Mouse (Mus musculus) kidney, embryonic 15.5 days (tissue): ENCODE results near the gene Rtn3. TPM values are rescaled to one million over a fixed set of nuclear protein-coding genes. Genes with fewer than 3 reads are reported as not detected.

Source experiments
- ATAC-seq: fragments of 200-750 bp; cut with Nextera tagmentation; replicated peaks from 2 replicates; pipeline ENCODE4 v1.8.0; 2017; ENCODE audit warnings: moderate TSS enrichment; ENCODE audit not compliant: low FRiP score
- H3K27ac ChIP-seq: fragments of 300-500 bp; sonication (generic); 2 replicates; pipeline ENCODE4 v1.5.1; 2015; ENCODE audit warnings: mild to moderate bottlenecking, inconsistent platforms
- H3K27me3 ChIP-seq: fragments of 300-500 bp; sonication (generic); 2 replicates; pipeline ENCODE4 v1.6.1; 2015; ENCODE audit warnings: inconsistent platforms
- H3K36me3 ChIP-seq: fragments of 300-500 bp; sonication (generic); 2 replicates; pipeline ENCODE4 v1.6.1; 2015; ENCODE audit warnings: inconsistent platforms
- H3K4me1 ChIP-seq: fragments of 300-500 bp; sonication (generic); 2 replicates; pipeline ENCODE4 v1.6.1; 2015; ENCODE audit warnings: inconsistent platforms
- H3K4me2 ChIP-seq: fragments of 300-500 bp; sonication (generic); 2 replicates; pipeline ENCODE4 v1.6.1; 2015; ENCODE audit warnings: moderate library complexity, mild to moderate bottlenecking, inconsistent platforms
- H3K4me3 ChIP-seq: fragments of 300-500 bp; sonication (generic); replicated peaks from 2 replicates; pipeline ENCODE4 v1.5.1; 2015; ENCODE audit warnings: mild to moderate bottlenecking, inconsistent platforms
- H3K9ac ChIP-seq: fragments of 300-500 bp; sonication (generic); 2 replicates; pipeline ENCODE4 v1.6.1; 2015; ENCODE audit warnings: mild to moderate bottlenecking, inconsistent platforms
- H3K9me3 ChIP-seq: fragments of 300-500 bp; sonication (generic); replicated peaks from 2 replicates; pipeline ENCODE4 v1.6.1; 2016; ENCODE audit warnings: inconsistent platforms
- WGBS: fragments of 180-500 bp; shearing (Covaris S2); methylation state at CpG from one replicate; pipeline ENCODE4 v1.1.7; 2015; ENCODE audit warnings: mixed read lengths; 5-methylcytosine and 5-hydroxymethylcytosine counted together
- polyA plus RNA-seq: library from polyadenylated mRNA; unstranded; fragments of >200 nt; fragmentation: Nextera tagmentation; extraction: Ambion mirVana; gene quantifications from 2 replicates; pipeline ENCODE4 v1.2.1, GENCODE M21; 2015

Rtn3 gene
- polyA plus RNA-seq, 1 experiment from 2014 or later, result 157 TPM

- H3K4me2 ChIP-seq, result peak overlapping the region; percentile 76
- ATAC-seq, result no peak
These were observed 849 bp downstream of the Rtn3 start for GRCm38 (mm10) chr19:7482266-7482598.

GRCm38 (mm10) chr19:7481541-7482265 is 1.4 kb downstream of the Rtn3 start:
- no peaks in the 10 kb centered on the region for H3K36me3 ChIP-seq
- peak overlapping the region; percentile 98 for H3K9ac ChIP-seq
- H3K27ac ChIP-seq, result peak overlapping the region; percentile 74
- peak overlapping the region; percentile 76 for H3K4me2 ChIP-seq
- ATAC-seq, result no peak
- H3K4me3 ChIP-seq, result peak overlapping the region; percentile 98
- no peaks in the 10 kb centered on the region for H3K9me3 ChIP-seq
- no peaks in the 10 kb centered on the region for H3K27me3 ChIP-seq
- WGBS, result 8% methylated on average over 12 of the region's 12 CpGs
- H3K4me1 ChIP-seq, result peaks cover 20% of the 10 kb centered on the region

More at GRCm38 (mm10) chr19:7482266-7482598, 849 bp downstream of the Rtn3 start:
- under 1% methylated on average over 7 of the region's 7 CpGs for WGBS
- no peaks in the 10 kb centered on the region for H3K36me3 ChIP-seq
- peak overlapping the region; percentile 98 for H3K9ac ChIP-seq
- no peaks in the 10 kb centered on the region for H3K9me3 ChIP-seq
- H3K27ac ChIP-seq, result peak overlapping the region; percentile 100
- H3K4me3 ChIP-seq, result peak overlapping the region; percentile 98
- no peaks in the 10 kb centered on the region for H3K27me3 ChIP-seq
- peaks cover 20% of the 10 kb centered on the region for H3K4me1 ChIP-seq

DNA sequence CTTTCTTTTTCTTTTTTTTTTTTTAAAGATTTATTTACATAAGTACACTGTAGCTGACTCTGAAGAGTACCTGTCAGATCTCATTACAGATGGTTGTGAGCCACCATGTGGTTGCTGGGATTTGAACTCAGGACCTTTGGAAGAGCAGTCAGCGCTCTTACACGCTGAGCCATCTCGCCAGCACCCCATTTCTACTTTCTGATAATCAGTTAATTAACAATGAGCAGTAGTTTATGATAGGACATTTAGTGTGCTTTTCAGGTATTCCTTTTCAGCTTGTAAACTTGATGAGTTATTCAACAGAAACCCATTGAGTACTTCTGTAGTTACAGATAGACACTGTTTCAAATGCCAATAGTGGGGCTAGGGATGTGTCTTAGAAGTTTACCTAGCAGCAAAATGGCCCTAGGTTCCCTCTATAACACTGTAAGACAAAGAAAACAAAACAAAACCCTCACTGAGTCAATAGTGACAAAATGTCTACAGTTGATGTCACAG is 3.3 kb downstream of the Rtn3 start:
- H3K4me1 ChIP-seq, result peaks cover 20% of the 10 kb centered on the region
- no peak overlapping the region for H3K9ac ChIP-seq
- no peak overlapping the region for H3K27ac ChIP-seq
- no peaks in the 10 kb centered on the region for H3K9me3 ChIP-seq
- 94% methylated on average over 3 of the region's 3 CpGs for WGBS
- H3K4me3 ChIP-seq, result no peak overlapping the region
- no peak overlapping the region for H3K4me2 ChIP-seq
- ATAC-seq, result no peak
- 0 out of 2 replicates have a peak, but pooled peaks cover under 1% of the 10 kb centered on the region for H3K36me3 ChIP-seq
- H3K27me3 ChIP-seq, result no peaks in the 10 kb centered on the region

GRCm38 (mm10) chr19:7470643-7471042 is 12.4 kb downstream of the Rtn3 start:
- no peaks in the 10 kb centered on the region for H3K4me1 ChIP-seq
- H3K4me2 ChIP-seq, result no peak overlapping the region
- ATAC-seq, result no peak
- no peaks in the 10 kb centered on the region for H3K9me3 ChIP-seq
- H3K27me3 ChIP-seq, result no peaks in the 10 kb centered on the region
- no peak overlapping the region for H3K9ac ChIP-seq
- no peak overlapping the region for H3K4me3 ChIP-seq
- WGBS, result 87% methylated on average over 2 of the region's 2 CpGs
- H3K36me3 ChIP-seq, result peaks cover 26% of the 10 kb centered on the region
- no peak overlapping the region for H3K27ac ChIP-seq

DNA sequence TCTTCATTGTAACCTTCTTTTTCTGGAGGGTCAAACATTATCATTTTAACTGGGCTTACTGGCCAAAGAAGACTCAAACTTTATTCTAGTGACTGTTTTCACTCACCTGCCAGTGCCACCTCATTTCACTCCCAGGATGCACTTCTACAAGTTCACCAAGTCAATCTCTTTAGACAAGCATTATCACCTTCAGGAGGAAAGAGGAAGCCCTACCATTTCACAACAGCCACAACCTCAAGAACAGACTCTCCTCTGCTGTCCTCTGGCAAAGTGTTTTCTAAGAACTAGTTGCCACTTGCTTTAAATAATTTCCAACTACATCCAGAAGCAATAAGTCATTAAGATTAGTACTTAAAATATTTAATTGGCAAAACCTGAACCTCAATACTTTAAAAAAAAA is 15.2 kb downstream of the Rtn3 start:
- peaks cover 14% of the 10 kb centered on the region for H3K36me3 ChIP-seq
- no peak for ATAC-seq

DNA sequence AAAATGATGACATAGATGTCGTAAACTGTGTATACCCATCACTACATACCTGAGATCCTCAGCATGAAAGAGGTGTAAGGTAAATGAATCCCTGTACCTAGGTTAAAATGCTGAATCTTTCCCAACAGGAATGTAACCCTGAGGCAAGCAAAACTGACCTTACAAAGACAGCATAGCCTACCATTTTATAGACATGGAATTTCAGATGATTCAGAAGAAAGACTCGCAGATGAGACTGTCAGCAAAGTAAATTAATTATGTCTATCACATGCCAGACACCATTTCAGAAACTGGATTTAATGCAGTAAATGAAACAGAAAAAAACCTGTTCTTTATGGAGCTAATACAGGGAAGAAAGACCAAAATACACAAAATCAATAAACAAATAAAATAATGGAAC is 23.7 kb downstream of the Rtn3 start:
- H3K4me3 ChIP-seq, result no peak overlapping the region
- H3K27ac ChIP-seq, result no peak overlapping the region
- peaks cover 11% of the 10 kb centered on the region; the same call in 1 of the 2 replicates for H3K36me3 ChIP-seq
- no peaks in the 10 kb centered on the region for H3K9me3 ChIP-seq
- H3K4me1 ChIP-seq, result peaks cover 30% of the 10 kb centered on the region
- H3K4me2 ChIP-seq, result no peak overlapping the region
- H3K9ac ChIP-seq, result no peak overlapping the region
- no peak for ATAC-seq
- 69% methylated on average over 2 of the region's 2 CpGs for WGBS
- H3K27me3 ChIP-seq, result no peaks in the 10 kb centered on the region

More for the DNA sequence above, 15.2 kb downstream of the Rtn3 start:
- no peaks in the 10 kb centered on the region for H3K9me3 ChIP-seq
- H3K27me3 ChIP-seq, result no peaks in the 10 kb centered on the region
- no peak overlapping the region for H3K4me3 ChIP-seq
- H3K4me1 ChIP-seq, result no peaks in the 10 kb centered on the region
- H3K4me2 ChIP-seq, result no peak overlapping the region
- no peak overlapping the region for H3K9ac ChIP-seq
- H3K27ac ChIP-seq, result no peak overlapping the region

GRCm38 (mm10) chr19:7458901-7459300 is 24.2 kb downstream of the Rtn3 start:
- H3K9me3 ChIP-seq, result no peaks in the 10 kb centered on the region
- no peak overlapping the region; the same call in 1 of the 2 replicates for H3K27ac ChIP-seq
- no peak overlapping the region for H3K4me2 ChIP-seq
- H3K9ac ChIP-seq, result no peak overlapping the region
- H3K4me3 ChIP-seq, result no peak overlapping the region
- no peaks in the 10 kb centered on the region for H3K27me3 ChIP-seq
- peaks cover 11% of the 10 kb centered on the region; the same call in 1 of the 2 replicates for H3K36me3 ChIP-seq
- peak; percentile 83 for ATAC-seq
- peaks cover 30% of the 10 kb centered on the region for H3K4me1 ChIP-seq

- Histone ChIP-seq H3K27me3 (no peaks in the 10 kb centered on the region), H3K36me3 (peaks cover 11% of the 10 kb centered on the region; the same call in 1 of the 2 replicates), H3K9ac (no peak overlapping the region), H3K4me3 (no peak overlapping the region), H3K9me3 (no peaks in the 10 kb centered on the region), H3K27ac (no peak overlapping the region), H3K4me2 (no peak overlapping the region), H3K4me1 (peaks cover 30% of the 10 kb centered on the region)
- WGBS, result 33% methylated on average over 2 of the region's 2 CpGs
- no peak for ATAC-seq
These were observed 26.3 kb downstream of the Rtn3 start for GRCm38 (mm10) chr19:7456803-7457202.

DNA sequence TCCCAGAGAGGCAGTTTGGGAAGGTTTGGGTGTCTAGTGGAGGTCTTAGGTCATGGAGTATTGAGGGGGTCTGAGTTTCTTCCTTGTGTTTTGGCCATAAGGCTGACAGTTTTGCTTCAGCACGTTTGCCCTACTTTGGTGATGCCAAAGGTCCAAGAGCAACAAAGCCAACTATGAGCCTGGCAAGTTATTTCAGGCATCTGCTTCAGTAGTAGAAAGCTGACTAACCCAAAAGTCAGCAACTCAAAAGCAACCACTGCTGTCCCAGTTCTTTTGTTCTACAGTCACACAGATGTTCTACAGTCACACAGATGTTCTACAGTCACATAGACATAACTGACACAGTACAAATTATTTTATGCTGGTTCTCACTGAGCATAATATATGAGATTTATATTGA is 37.5 kb downstream of the Rtn3 start:
- H3K9me3 ChIP-seq, result no peaks in the 10 kb centered on the region
- WGBS, result 84% methylated on average over 1 of the region's 1 CpGs
- no peak overlapping the region for H3K4me2 ChIP-seq
- no peak overlapping the region for H3K9ac ChIP-seq
- H3K4me1 ChIP-seq, result 0 out of 2 replicates have a peak, but pooled peaks cover 2% of the 10 kb centered on the region
- no peak overlapping the region for H3K27ac ChIP-seq
- H3K4me3 ChIP-seq, result no peak overlapping the region
- no peaks in the 10 kb centered on the region for H3K27me3 ChIP-seq
- no peak for ATAC-seq
- peaks cover 13% of the 10 kb centered on the region for H3K36me3 ChIP-seq

GRCm38 (mm10) chr19:7445105-7445504 is 38.0 kb downstream of the Rtn3 start:
- no peak for ATAC-seq
- no peak overlapping the region for H3K4me3 ChIP-seq
- H3K9me3 ChIP-seq, result no peaks in the 10 kb centered on the region
- peaks cover 12% of the 10 kb centered on the region for H3K36me3 ChIP-seq
- H3K27ac ChIP-seq, result no peak overlapping the region
- H3K27me3 ChIP-seq, result no peaks in the 10 kb centered on the region
- 94% methylated on average over 2 of the region's 2 CpGs for WGBS
- H3K4me1 ChIP-seq, result 0 out of 2 replicates have a peak, but pooled peaks cover 2% of the 10 kb centered on the region
- no peak overlapping the region for H3K4me2 ChIP-seq
- H3K9ac ChIP-seq, result no peak overlapping the region

- no peak for ATAC-seq
- H3K27me3 ChIP-seq, result no peaks in the 10 kb centered on the region
- no peak overlapping the region for H3K4me2 ChIP-seq
- no peaks in the 10 kb centered on the region for H3K9me3 ChIP-seq
- 0 out of 2 replicates have a peak, but pooled peaks cover 3% of the 10 kb centered on the region for H3K4me1 ChIP-seq
- H3K9ac ChIP-seq, result no peak overlapping the region
- 58% methylated on average over 14 of the region's 14 CpGs for WGBS
- H3K27ac ChIP-seq, result no peak overlapping the region
- H3K4me3 ChIP-seq, result no peak overlapping the region
- peaks cover 8% of the 10 kb centered on the region for H3K36me3 ChIP-seq
These were observed 41.6 kb downstream of the Rtn3 start for GRCm38 (mm10) chr19:7441493-7441892.

- no peaks in the 10 kb centered on the region for H3K27me3 ChIP-seq
- peaks cover 19% of the 10 kb centered on the region for H3K36me3 ChIP-seq
- no peak for ATAC-seq
- H3K4me3 ChIP-seq, result no peak overlapping the region
- H3K9ac ChIP-seq, result no peak overlapping the region
- no peak overlapping the region for H3K27ac ChIP-seq
- H3K4me1 ChIP-seq, result 0 out of 2 replicates have a peak, but pooled peaks cover 2% of the 10 kb centered on the region
- no peak overlapping the region for H3K4me2 ChIP-seq
- H3K9me3 ChIP-seq, result no peaks in the 10 kb centered on the region
These were observed 44.8 kb downstream of the Rtn3 start for GRCm38 (mm10) chr19:7438295-7438694.
